Mouse (Mus musculus) CH12.LX (cell line): ENCODE measurements around the gene Gpbar1. TPM values are rescaled to one million over a fixed set of nuclear protein-coding genes. Genes with fewer than 3 reads are reported as not detected.

Source experiments
- DNase-seq: peaks from one replicate; pipeline ENCODE4 v3.0.0-alpha.2; 2013; ENCODE audit errors: extremely low read depth
- H3K27ac ChIP-seq: 2 replicates; pipeline ENCODE4 v1.5.1; 2012; ENCODE audit warnings: low read depth, mild to moderate bottlenecking, control low read depth, moderate library complexity; ENCODE audit not compliant: insufficient read depth
- H3K27me3 ChIP-seq: replicated peaks from 2 replicates; pipeline ENCODE3; 2012; ENCODE audit warnings: inconsistent platforms
- H3K36me3 ChIP-seq, 2 experiments: replicated peaks in 1 of 2; 2 replicates each; pipeline versions ENCODE3 to v1.6.1; 2012; ENCODE audit warnings: inconsistent platforms in 1 of 2, low read length in 1 of 2, mild to moderate bottlenecking in 1 of 2, mixed read lengths in 1 of 2, moderate library complexity in 1 of 2; ENCODE audit not compliant: control insufficient read depth in 1 of 2, insufficient read depth in 1 of 2
- H3K4me1 ChIP-seq, 2 experiments: 2 replicates each; pipeline ENCODE4 v1.6.1; 2012; ENCODE audit warnings: inconsistent platforms in 1 of 2, moderate library complexity in 1 of 2; ENCODE audit not compliant: insufficient read depth in 2 of 2, control insufficient read depth in 1 of 2
- H3K4me2 ChIP-seq: 2 replicates; pipeline ENCODE4 v1.6.1; 2012; ENCODE audit warnings: low read depth, mild to moderate bottlenecking, control low read depth; ENCODE audit not compliant: poor library complexity, insufficient read depth, severe bottlenecking
- H3K4me3 ChIP-seq, 3 experiments: fragments of 150-350 bp in 1 of 3; sonication (generic) in 1 of 3; replicated peaks in 1 of 3; 2 replicates each; pipeline versions ENCODE3 to v1.5.1; 2011 to 2012; ENCODE audit warnings: low read depth in 2 of 3, low read length in 2 of 3, mild to moderate bottlenecking in 2 of 3, moderate library complexity in 2 of 3, control low read depth in 1 of 3, improper control_type of control experiment in 1 of 3, inconsistent platforms in 1 of 3, mixed read lengths in 1 of 3; ENCODE audit not compliant: poor library complexity in 1 of 3
- H3K79me2 ChIP-seq: replicated peaks from 2 replicates; pipeline ENCODE4 v1.6.1; 2012; ENCODE audit warnings: mild to moderate bottlenecking, moderate library complexity; ENCODE audit not compliant: control insufficient read depth, poor library complexity, insufficient read depth, severe bottlenecking; ENCODE audit errors: extremely low read depth
- H3K9ac ChIP-seq: 2 replicates; pipeline ENCODE4 v1.6.1; 2012; ENCODE audit warnings: low read depth, mild to moderate bottlenecking, control low read depth, moderate library complexity; ENCODE audit not compliant: insufficient read depth
- H3K9me3 ChIP-seq: replicated peaks from 2 replicates; pipeline ENCODE3; 2012; ENCODE audit warnings: low read length, inconsistent platforms, mixed read lengths
- CHD1 ChIP-seq: IDR thresholded peaks from 2 replicates; pipeline ENCODE4 v1.6.1; 2012; ENCODE audit warnings: low read depth, low read length, improper control_type of control experiment, inconsistent platforms
- CTCF ChIP-seq, 2 experiments: IDR thresholded peaks in 1 of 2; conservative IDR thresholded peaks in 1 of 2; 2 replicates each; pipeline ENCODE4 v1.5.1; 2011 to 2012; ENCODE audit warnings: low read depth in 2 of 2, low read length in 2 of 2, improper control_type of control experiment in 1 of 2, inconsistent platforms in 1 of 2, mild to moderate bottlenecking in 1 of 2, moderate library complexity in 1 of 2
- E2F4 ChIP-seq: IDR thresholded peaks from 2 replicates; pipeline ENCODE4 v1.6.1; 2011; ENCODE audit warnings: low read depth, low read length, improper control_type of control experiment; ENCODE audit not compliant: insufficient replicate concordance
- EP300 ChIP-seq: IDR thresholded peaks from 2 replicates; pipeline ENCODE4 v1.6.1; 2011; ENCODE audit warnings: low read length, improper control_type of control experiment
- GABPA ChIP-seq: IDR thresholded peaks from 2 replicates; pipeline ENCODE4 v1.6.1; 2012; ENCODE audit warnings: low read depth, low read length, improper control_type of control experiment, inconsistent platforms; ENCODE audit not compliant: insufficient replicate concordance
- JUND ChIP-seq: conservative IDR thresholded peaks from 2 replicates; pipeline ENCODE4 v1.6.1; 2011; ENCODE audit warnings: low read depth, low read length, improper control_type of control experiment
- KAT2A ChIP-seq: IDR thresholded peaks from 2 replicates; pipeline ENCODE4 v1.6.1; 2012; ENCODE audit warnings: low read length, improper control_type of control experiment, inconsistent platforms; ENCODE audit not compliant: insufficient replicate concordance
- MEF2A ChIP-seq: IDR thresholded peaks from 2 replicates; pipeline ENCODE4 v1.6.1; 2014; ENCODE audit warnings: low read depth, mild to moderate bottlenecking, inconsistent platforms, low read length, improper control_type of control experiment, borderline replicate concordance
- MXI1 ChIP-seq: IDR thresholded peaks from 2 replicates; pipeline ENCODE4 v1.6.1; 2011; ENCODE audit warnings: mild to moderate bottlenecking, low read depth, low read length, improper control_type of control experiment
- RAD21 ChIP-seq: IDR thresholded peaks from 2 replicates; pipeline ENCODE4 v1.6.1; 2011; ENCODE audit warnings: low read depth, mild to moderate bottlenecking, low read length, improper control_type of control experiment, moderate library complexity
- SIN3A ChIP-seq: IDR thresholded peaks from 2 replicates; pipeline ENCODE4 v1.6.1; 2012; ENCODE audit warnings: low read length, improper control_type of control experiment, inconsistent platforms
- SMC3 ChIP-seq: IDR thresholded peaks from 2 replicates; pipeline ENCODE4 v1.6.1; 2011; ENCODE audit warnings: low read depth, low read length, improper control_type of control experiment
- TBP ChIP-seq: conservative IDR thresholded peaks from 2 replicates; pipeline ENCODE4 v1.6.1; 2011; ENCODE audit warnings: low read depth, low read length, improper control_type of control experiment
- TCF12 ChIP-seq: IDR thresholded peaks from 2 replicates; pipeline ENCODE4 v1.6.1; 2014; ENCODE audit warnings: low read depth, mild to moderate bottlenecking, inconsistent platforms, low read length, improper control_type of control experiment
- UBTF ChIP-seq: IDR thresholded peaks from 2 replicates; pipeline ENCODE4 v1.6.1; 2012; ENCODE audit warnings: low read depth, mild to moderate bottlenecking, inconsistent platforms, low read length, improper control_type of control experiment, moderate library complexity
- USF1 ChIP-seq: IDR thresholded peaks from 2 replicates; pipeline ENCODE4 v1.6.1; 2014; ENCODE audit warnings: low read depth, mild to moderate bottlenecking, inconsistent platforms, low read length, improper control_type of control experiment
- ZC3H11A ChIP-seq: IDR thresholded peaks from 2 replicates; pipeline ENCODE4 v1.6.1; 2012; ENCODE audit warnings: low read depth, mild to moderate bottlenecking, inconsistent platforms, low read length, improper control_type of control experiment
- ZKSCAN1 ChIP-seq: IDR thresholded peaks from 2 replicates; pipeline ENCODE4 v1.6.1; 2012; ENCODE audit warnings: low read depth, inconsistent platforms, low read length, improper control_type of control experiment, borderline replicate concordance
- dilution Hi-C: fragments of 300-500 bp; cut with MboI; formaldehyde crosslinking; loops from 2 replicates; pipeline ENCODE4 v1.14.3; 2020; ENCODE audit warnings: low sequenced_read_pairs; ENCODE audit not compliant: extremely low pct_unique_long_range_greater_than_20kb, extremely low pct_ligation_motif_present
- in situ Hi-C: fragments of 300-500 bp; cut with MboI; formaldehyde crosslinking; loops from 3 replicates; pipeline ENCODE4 v1.14.3; 2019; ENCODE audit warnings: low sequenced_read_pairs, low pct_ligation_motif_present, low pct_unique_long_range_greater_than_20kb, mixed read lengths
- polyA plus RNA-seq: library from polyadenylated mRNA; unstranded; fragments of >175 nt; gene quantifications from 2 replicates; pipeline ENCODE4 v1.2.1, GENCODE M21; 2012; ENCODE audit warnings: low read depth; ENCODE audit not compliant: insufficient read length
- total RNA-seq, 2 experiments: library from RNA; depleted of rRNA; stranded (reverse); fragments of 300-350 nt in 1 of 2; fragments of >200 nt in 1 of 2; gene quantifications; 2 replicates each; pipeline ENCODE4 v1.2.3; 2012 to 2014

Gene Gpbar1
- total and polyA plus RNA-seq, 3 experiments, result not detected

DNA sequence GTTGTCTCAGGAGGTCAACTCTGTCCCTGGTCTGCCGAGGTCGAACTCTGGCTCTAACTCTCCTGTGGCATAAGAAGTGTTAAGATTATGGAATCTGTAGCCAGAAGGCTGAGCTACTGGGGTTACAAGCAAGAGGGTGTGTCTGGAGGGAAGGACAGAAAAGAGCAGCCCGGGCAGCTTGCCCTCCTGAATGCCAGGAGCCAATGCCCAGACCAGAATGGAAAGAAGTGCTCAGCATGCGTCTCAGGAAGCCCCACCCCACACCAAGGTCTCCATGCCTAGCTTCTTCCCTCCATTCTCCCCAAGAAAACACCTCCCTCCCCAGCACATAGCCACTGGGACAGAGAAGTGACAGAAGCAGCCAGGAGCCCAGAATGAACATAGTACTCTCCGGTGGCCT lies 20.6 kb downstream of the Gpbar1 start:
- dilution Hi-C loops, result no loop called here
- peaks cover 5 to 67% of the 10 kb centered on the region in 2 experiments for H3K36me3 ChIP-seq
- in situ Hi-C loops, result no loop called here

DNA sequence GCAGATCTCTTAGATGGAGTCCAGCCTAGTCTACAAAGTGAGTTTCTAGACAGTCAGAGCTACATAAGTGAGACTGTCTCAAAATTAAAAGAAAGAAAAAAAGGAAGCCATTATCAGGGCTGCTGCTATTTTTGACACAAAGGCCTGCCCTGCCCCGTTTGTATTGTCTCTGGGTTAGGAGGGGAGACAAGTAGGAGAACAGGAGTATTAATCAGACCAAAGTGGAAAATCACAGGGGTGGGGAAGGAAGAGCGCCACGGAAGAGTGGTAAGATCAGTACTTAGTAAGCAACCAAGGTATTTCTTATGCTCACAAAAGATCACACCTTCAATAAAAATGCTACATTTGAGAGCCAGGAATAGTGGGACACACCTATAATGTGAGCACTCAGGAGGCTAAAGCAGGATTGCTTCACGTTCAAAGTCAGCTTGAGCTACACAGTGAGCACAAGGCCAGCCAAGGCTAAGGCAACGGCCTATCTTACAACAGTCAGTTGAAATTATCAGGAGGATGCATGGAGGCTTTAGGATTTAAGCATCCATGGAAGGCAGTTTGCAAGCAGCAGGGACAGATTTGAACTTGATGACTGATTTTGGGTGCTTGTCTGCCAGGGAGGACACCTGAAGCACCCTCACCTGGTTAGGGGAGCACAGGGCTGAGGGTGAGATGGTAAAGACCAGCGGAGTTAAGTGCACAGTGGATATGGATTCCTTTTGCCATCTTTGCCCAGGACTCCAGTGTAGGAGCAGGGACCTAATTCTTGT lies 22.2 kb downstream of the Gpbar1 start:
- no peak overlapping the region for H3K9ac ChIP-seq
- H3K36me3 ChIP-seq, result peaks cover 0 to 55% of the 10 kb centered on the region in 2 experiments
- no peaks in the 10 kb centered on the region for H3K9me3 ChIP-seq
- in situ Hi-C loops, result no loop called here
- no peak overlapping the region for H3K4me2 ChIP-seq
- peaks cover 46% of the 10 kb centered on the region for H3K79me2 ChIP-seq
- no peaks in the 10 kb centered on the region for H3K27me3 ChIP-seq
- no peak overlapping the region for H3K4me3 ChIP-seq
- TF ChIP-seq EP300, result no peak
- no peak for DNase-seq
- H3K27ac ChIP-seq, result no peak overlapping the region
- H3K4me1 ChIP-seq, result peaks cover 34 to 79% of the 10 kb centered on the region in 2 experiments
- dilution Hi-C loops, result no loop called here

More for the DNA sequence above, 20.6 kb downstream of the Gpbar1 start:
- Histone ChIP-seq H3K9me3 (no peaks in the 10 kb centered on the region), H3K4me1 (peaks cover 40 to 85% of the 10 kb centered on the region in 2 experiments), H3K4me2 (no peak overlapping the region), H3K79me2 (peaks cover 46% of the 10 kb centered on the region), H3K4me3 (no peak overlapping the region), H3K27me3 (no peaks in the 10 kb centered on the region), H3K27ac (no peak overlapping the region), H3K9ac (no peak overlapping the region)
- DNase-seq, result no peak
- no peak for TF ChIP-seq CHD1
- TF ChIP-seq JUND, result no peak
- no peak for TF ChIP-seq RAD21
- no peak for TF ChIP-seq CTCF (conservative IDR thresholded peaks at IDR 0.05 in 1 of 2, IDR thresholded peaks at IDR 0.05 in 1 of 2; ENCODE audit: low read depth in 2 of 2, low read length in 2 of 2)
- TF ChIP-seq KAT2A, result no peak
- TF ChIP-seq MEF2A, result no peak
- no peak for TF ChIP-seq TCF12
- no peak for TF ChIP-seq UBTF
- TF ChIP-seq E2F4, result no peak
- no peak for TF ChIP-seq MXI1
- no peak for TF ChIP-seq ZKSCAN1
- TF ChIP-seq ZC3H11A, result no peak
- no peak for TF ChIP-seq GABPA
- no peak for TF ChIP-seq USF1
- no peak for TF ChIP-seq TBP
- no peak for TF ChIP-seq SIN3A
- no peak for TF ChIP-seq SMC3
